Mouse (Mus musculus) lung, embryonic 14.5 days (tissue): ENCODE measurements at regions not wholly inside any gene's neighbourhood (a gene's known extent, or its start where the extent isn't known, plus 50 kb on each side); places are given as distances from the start of the nearest gene placed in this dataset.
A peak's percentile ranks its signal among the peaks of the same experiment; 100 is the strongest.

Experiments
- ATAC-seq: fragments of 200-750 bp; cut with Nextera tagmentation; 2 replicates; pipeline ENCODE4 v1.8.0; 2017; ENCODE audit warnings: mild to moderate bottlenecking, moderate TSS enrichment, moderate library complexity; ENCODE audit not compliant: insufficient read depth
- DNase-seq: peaks from one replicate; pipeline ENCODE4 v3.0.0-alpha.2; 2015
- H3K27ac ChIP-seq: fragments of 300-500 bp; sonication (generic); 2 replicates; pipeline ENCODE4 v1.5.1; 2014; ENCODE audit warnings: low read depth, mild to moderate bottlenecking, moderate library complexity
- H3K27me3 ChIP-seq: fragments of 300-500 bp; sonication (generic); 2 replicates; pipeline ENCODE4 v1.6.1; 2014; ENCODE audit warnings: low read length, control low read depth; ENCODE audit not compliant: insufficient read depth
- H3K36me3 ChIP-seq: fragments of 300-500 bp; sonication (generic); 2 replicates; pipeline ENCODE4 v1.6.1; 2014; ENCODE audit warnings: control low read depth; ENCODE audit not compliant: insufficient read depth
- H3K4me1 ChIP-seq: fragments of 300-500 bp; sonication (generic); 2 replicates; pipeline ENCODE4 v1.6.1; 2014; ENCODE audit warnings: antibody characterized with exemption, control low read depth; ENCODE audit not compliant: insufficient read depth
- H3K4me2 ChIP-seq: fragments of 300-500 bp; sonication (generic); 2 replicates; pipeline ENCODE4 v1.6.1; 2014; ENCODE audit warnings: mild to moderate bottlenecking
- H3K4me3 ChIP-seq: fragments of 300-500 bp; sonication (generic); 2 replicates; pipeline ENCODE4 v1.5.1; 2014; ENCODE audit warnings: low read depth, low read length
- H3K9ac ChIP-seq: fragments of 300-500 bp; sonication (generic); 2 replicates; pipeline ENCODE4 v1.6.1; 2014
- H3K9me3 ChIP-seq: fragments of 300-500 bp; sonication (generic); 2 replicates; pipeline ENCODE4 v1.6.1; 2016; ENCODE audit warnings: low read depth, low read length, control low read depth
- CTCF ChIP-seq: IDR thresholded peaks from 2 replicates; pipeline ENCODE4 v1.5.1; 2016; ENCODE audit warnings: antibody characterized with exemption, low read depth
- WGBS: fragments of 180-500 bp; shearing (Covaris S2); extraction: QIAGEN DNeasy Blood & Tissue Kit; methylation state at CpG from one replicate; pipeline ENCODE4 v1.1.7; 2014; 5-methylcytosine and 5-hydroxymethylcytosine counted together

DNA sequence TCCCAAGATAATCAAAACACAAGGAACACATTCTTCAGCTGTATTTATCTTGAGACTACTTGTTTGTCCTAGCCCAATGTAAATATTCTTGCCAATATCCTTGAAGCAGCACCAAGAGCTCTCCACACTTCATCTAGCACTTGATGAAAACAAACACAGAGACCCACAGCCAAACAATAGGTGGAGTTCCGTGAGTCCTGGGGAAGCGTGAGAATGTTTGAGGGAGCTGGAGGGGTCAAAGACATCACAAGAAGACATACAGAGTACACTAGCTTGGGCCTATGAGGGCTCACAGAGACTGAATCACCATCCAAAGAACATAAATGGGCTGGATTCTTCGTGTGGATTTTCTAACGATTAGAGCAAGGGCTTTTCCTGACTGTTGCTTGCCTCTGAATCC is 356.7 kb downstream of the Cdh10 start:
- no peak overlapping the region for H3K9ac ChIP-seq
- H3K27ac ChIP-seq: no peak overlapping the region
- DNase-seq (peak; percentile 30), ATAC-seq (peak; percentile 80; the same call in 1 of the 2 replicates)
- no peaks in the 10 kb centered on the region for H3K27me3 ChIP-seq
- 33% methylated on average over 4 of the region's 4 CpGs for WGBS
- H3K4me1 ChIP-seq: no peaks in the 10 kb centered on the region
- no peak overlapping the region for H3K4me3 ChIP-seq
- no peaks in the 10 kb centered on the region for H3K9me3 ChIP-seq
- no peaks in the 10 kb centered on the region for H3K36me3 ChIP-seq
- TF ChIP-seq CTCF: no peak
- no peak overlapping the region for H3K4me2 ChIP-seq
